Mouse (Mus musculus): ENCODE data around the gene Ptchd3. TPM values are rescaled to one million over a fixed set of nuclear protein-coding genes. Genes with fewer than 3 reads are reported as not detected.

Ptchd3 gene
- not detected in 2 replicates for polyA plus RNA-seq (2012; rRNA removed)

GRCm38 (mm10) chr11:121829947-121830346 lies at the start of gene Ptchd3:
Gene Ptchd3 (plus strand): TSS chr11:121830247.
- Histone ChIP-seq H3K27me3 (ENCODE audit: control insufficient read depth, insufficient read depth, low read length) (no peaks in the 10 kb centered on the region), H3K27ac (ENCODE audit: insufficient read depth, low read length) (no peak within 1 kb of the TSS), H3K4me3 (replicated peaks; ENCODE audit: insufficient read depth, low read depth, low read length) (no peak within 1 kb of the TSS), H3K4me1 (ENCODE audit: control insufficient read depth, insufficient read depth, low read length) (no peaks in the 10 kb centered on the region)
- no peak for DNase-seq
- TF ChIP-seq CTCF (IDR thresholded peaks at IDR 0.05; ENCODE audit: borderline replicate concordance, insufficient read depth, low read depth, low read length) (no peak), POLR2A (IDR thresholded peaks at IDR 0.05; ENCODE audit: borderline replicate concordance, insufficient read depth, low read length) (no peak)
- 79% methylated on average over 18 of the region's 18 CpGs for WGBS

- no peak for TF ChIP-seq CTCF (IDR thresholded peaks at IDR 0.05; ENCODE audit: borderline replicate concordance, insufficient read depth, low read depth, low read length)
- no peak for TF ChIP-seq POLR2A (IDR thresholded peaks at IDR 0.05; ENCODE audit: borderline replicate concordance, insufficient read depth, low read length)
- no peak overlapping the region for H3K4me3 ChIP-seq (replicated peaks; ENCODE audit: insufficient read depth, low read depth, low read length)
Observed at GRCm38 (mm10) chr11:121781831-121782230, 48.2 kb upstream of the Ptchd3 start.

GRCm38 (mm10) chr11:121787456-121787855 lies 42.6 kb upstream of the Ptchd3 start:
- Histone ChIP-seq H3K27me3 (ENCODE audit: control insufficient read depth, insufficient read depth, low read length) (no peaks in the 10 kb centered on the region), H3K4me1 (ENCODE audit: control insufficient read depth, insufficient read depth, low read length) (no peaks in the 10 kb centered on the region), H3K4me3 (replicated peaks; ENCODE audit: insufficient read depth, low read depth, low read length) (no peak overlapping the region), H3K27ac (ENCODE audit: insufficient read depth, low read length) (no peak overlapping the region)
- DNase-seq, result no peak
- no peak for TF ChIP-seq CTCF (IDR thresholded peaks at IDR 0.05; ENCODE audit: borderline replicate concordance, insufficient read depth, low read depth, low read length)
- TF ChIP-seq POLR2A (IDR thresholded peaks at IDR 0.05; ENCODE audit: borderline replicate concordance, insufficient read depth, low read length), result no peak

More at GRCm38 (mm10) chr11:121781831-121782230, 48.2 kb upstream of the Ptchd3 start:
- 80% methylated on average over 1 of the region's 1 CpGs for WGBS
- DNase-seq, result no peak
- Histone ChIP-seq H3K27ac (ENCODE audit: insufficient read depth, low read length) (no peak overlapping the region), H3K27me3 (ENCODE audit: control insufficient read depth, insufficient read depth, low read length) (no peaks in the 10 kb centered on the region), H3K4me1 (ENCODE audit: control insufficient read depth, insufficient read depth, low read length) (no peaks in the 10 kb centered on the region)

- no peak overlapping the region for H3K27ac ChIP-seq (ENCODE audit: insufficient read depth, low read length)
- no peak overlapping the region for H3K4me3 ChIP-seq (replicated peaks; ENCODE audit: insufficient read depth, low read depth, low read length)
- DNase-seq, result no peak
- 91% methylated on average over 3 of the region's 3 CpGs for WGBS
- no peak for TF ChIP-seq POLR2A (IDR thresholded peaks at IDR 0.05; ENCODE audit: borderline replicate concordance, insufficient read depth, low read length)
- no peak for TF ChIP-seq CTCF (IDR thresholded peaks at IDR 0.05; ENCODE audit: borderline replicate concordance, insufficient read depth, low read depth, low read length)
- H3K4me1 ChIP-seq (ENCODE audit: control insufficient read depth, insufficient read depth, low read length), result no peaks in the 10 kb centered on the region
- H3K27me3 ChIP-seq (ENCODE audit: control insufficient read depth, insufficient read depth, low read length), result no peaks in the 10 kb centered on the region
Observed at GRCm38 (mm10) chr11:121789566-121789965, 40.5 kb upstream of the Ptchd3 start.

GRCm38 (mm10) chr11:121790671-121791094 lies 39.4 kb upstream of the Ptchd3 start:
- no peaks in the 10 kb centered on the region for H3K4me1 ChIP-seq (ENCODE audit: control insufficient read depth, insufficient read depth, low read length)
- 36% methylated on average over 2 of the region's 2 CpGs for WGBS
- TF ChIP-seq CTCF (IDR thresholded peaks at IDR 0.05; ENCODE audit: borderline replicate concordance, insufficient read depth, low read depth, low read length), result no peak
- TF ChIP-seq POLR2A (IDR thresholded peaks at IDR 0.05; ENCODE audit: borderline replicate concordance, insufficient read depth, low read length), result no peak
- H3K27me3 ChIP-seq (ENCODE audit: control insufficient read depth, insufficient read depth, low read length), result no peaks in the 10 kb centered on the region
- no peak for DNase-seq
- H3K4me3 ChIP-seq (replicated peaks; ENCODE audit: insufficient read depth, low read depth, low read length), result no peak overlapping the region
- H3K27ac ChIP-seq (ENCODE audit: insufficient read depth, low read length), result no peak overlapping the region

GRCm38 (mm10) chr11:121791446-121791845 lies 38.6 kb upstream of the Ptchd3 start:
- TF ChIP-seq POLR2A (IDR thresholded peaks at IDR 0.05; ENCODE audit: borderline replicate concordance, insufficient read depth, low read length) (no peak), CTCF (IDR thresholded peaks at IDR 0.05; ENCODE audit: borderline replicate concordance, insufficient read depth, low read depth, low read length) (no peak)
- H3K27ac ChIP-seq (ENCODE audit: insufficient read depth, low read length), result no peak overlapping the region
- 84% methylated on average over 3 of the region's 3 CpGs for WGBS
- no peak for DNase-seq
- no peaks in the 10 kb centered on the region for H3K4me1 ChIP-seq (ENCODE audit: control insufficient read depth, insufficient read depth, low read length)
- no peaks in the 10 kb centered on the region for H3K27me3 ChIP-seq (ENCODE audit: control insufficient read depth, insufficient read depth, low read length)
- H3K4me3 ChIP-seq (replicated peaks; ENCODE audit: insufficient read depth, low read depth, low read length), result no peak overlapping the region

- H3K27ac ChIP-seq (ENCODE audit: insufficient read depth, low read length), result no peak overlapping the region
- 89% methylated on average over 1 of the region's 1 CpGs for WGBS
- H3K4me1 ChIP-seq (ENCODE audit: control insufficient read depth, insufficient read depth, low read length), result no peaks in the 10 kb centered on the region
- no peaks in the 10 kb centered on the region for H3K27me3 ChIP-seq (ENCODE audit: control insufficient read depth, insufficient read depth, low read length)
- no peak for TF ChIP-seq CTCF (IDR thresholded peaks at IDR 0.05; ENCODE audit: borderline replicate concordance, insufficient read depth, low read depth, low read length)
- no peak for TF ChIP-seq POLR2A (IDR thresholded peaks at IDR 0.05; ENCODE audit: borderline replicate concordance, insufficient read depth, low read length)
- H3K4me3 ChIP-seq (replicated peaks; ENCODE audit: insufficient read depth, low read depth, low read length), result no peak overlapping the region
- no peak for DNase-seq
Observed at GRCm38 (mm10) chr11:121791991-121792390, 38.1 kb upstream of the Ptchd3 start.

GRCm38 (mm10) chr11:121793530-121793929 lies 36.5 kb upstream of the Ptchd3 start:
- TF ChIP-seq CTCF (IDR thresholded peaks at IDR 0.05; ENCODE audit: borderline replicate concordance, insufficient read depth, low read depth, low read length) (no peak), POLR2A (IDR thresholded peaks at IDR 0.05; ENCODE audit: borderline replicate concordance, insufficient read depth, low read length) (no peak)
- H3K4me3 ChIP-seq (replicated peaks; ENCODE audit: insufficient read depth, low read depth, low read length), result no peak overlapping the region
- H3K27ac ChIP-seq (ENCODE audit: insufficient read depth, low read length), result no peak overlapping the region
- no peaks in the 10 kb centered on the region for H3K4me1 ChIP-seq (ENCODE audit: control insufficient read depth, insufficient read depth, low read length)
- 88% methylated on average over 3 of the region's 3 CpGs for WGBS
- no peak for DNase-seq
- H3K27me3 ChIP-seq (ENCODE audit: control insufficient read depth, insufficient read depth, low read length), result no peaks in the 10 kb centered on the region
